Mouse (Mus musculus) heart, postnatal 0 days (tissue): ENCODE data around the gene Ikzf2.

Experiments used
- CTCF ChIP-seq: IDR thresholded peaks from 2 replicates; pipeline ENCODE4 v1.5.1; 2016; ENCODE audit warnings: antibody characterized with exemption, control low read depth, low read depth
- EP300 ChIP-seq: IDR thresholded peaks from 2 replicates; pipeline ENCODE4 v1.6.1; 2016; ENCODE audit warnings: antibody characterized with exemption, low read depth

DNA sequence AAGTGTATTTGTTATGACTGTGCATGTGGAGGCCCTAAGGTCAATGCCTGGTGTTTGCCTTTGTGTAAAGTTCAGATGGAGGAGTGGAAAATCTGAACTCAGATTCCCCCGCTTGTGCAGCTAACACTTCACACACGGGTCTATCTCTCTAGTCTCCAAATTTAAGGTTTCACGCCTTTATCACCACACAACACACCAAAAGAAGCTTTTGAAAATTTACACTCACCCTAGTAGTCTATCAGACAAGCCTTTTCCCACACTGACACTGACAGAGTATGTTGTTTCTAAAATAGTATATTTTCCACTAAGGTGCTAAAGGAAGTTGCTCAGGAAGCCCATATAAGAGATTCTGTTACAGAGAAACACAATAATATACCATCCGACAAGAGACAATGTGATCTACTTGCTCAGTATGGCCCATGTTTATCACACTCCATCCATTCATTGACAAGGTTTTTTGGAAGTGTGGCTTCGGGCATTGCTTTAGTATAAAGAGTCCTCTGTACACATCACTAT lies 131.4 kb downstream of the Ikzf2 start:
- TF ChIP-seq CTCF (no peak), EP300 (no peak)
